Mouse (Mus musculus) urinary bladder, adult 18-20 months (tissue): Measurements from ENCODE around the gene Slc5a4b.

ENCODE experiments used
- DNase-seq, 2 experiments: peaks; one replicate each; pipeline ENCODE4 v3.0.0; 2022; ENCODE audit warnings: low spot score in 2 of 2, mixed read lengths in 2 of 2

The Slc5a4b gene

GRCm38 (mm10) chr10:76036962-76037361, 73.8 kb downstream of the Slc5a4b start:
- DNase-seq: no peak

GRCm38 (mm10) chr10:76035277-76035676, 75.5 kb downstream of the Slc5a4b start:
- no peak for DNase-seq

- DNase-seq: no peak
These were observed 76.7 kb downstream of the Slc5a4b start for GRCm38 (mm10) chr10:76034001-76034600.

GRCm38 (mm10) chr10:76033119-76033455, 77.7 kb downstream of the Slc5a4b start:
- DNase-seq: peak in 1 of 2 experiments; percentile 24

- DNase-seq: peak; percentile 88 to 91
These were observed 78.2 kb downstream of the Slc5a4b start, which contains the start of gene Zfp280b for GRCm38 (mm10) chr10:76032402-76033118. TSS of gene Zfp280b (plus strand) at chr10:76032650.

GRCm38 (mm10) chr10:76031511-76032401, 79.0 kb downstream of the Slc5a4b start:
- DNase-seq: no peak

- no peak for DNase-seq
These were observed 80.3 kb downstream of the Slc5a4b start for GRCm38 (mm10) chr10:76030496-76030895.

GRCm38 (mm10) chr10:76029276-76029675, 81.5 kb downstream of the Slc5a4b start:
- DNase-seq: no peak

- DNase-seq: no peak
These were observed 82.4 kb downstream of the Slc5a4b start for GRCm38 (mm10) chr10:76028396-76028795.

GRCm38 (mm10) chr10:76028016-76028366, 82.8 kb downstream of the Slc5a4b start:
- no peak for DNase-seq

- no peak for DNase-seq
These were observed 83.4 kb downstream of the Slc5a4b start for GRCm38 (mm10) chr10:76027127-76028015.

- DNase-seq: no peak
These were observed 85.1 kb downstream of the Slc5a4b start for GRCm38 (mm10) chr10:76025470-76026190.

GRCm38 (mm10) chr10:76023921-76024320, 86.8 kb downstream of the Slc5a4b start:
- DNase-seq: no peak

- no peak for DNase-seq
These were observed 89.0 kb downstream of the Slc5a4b start for GRCm38 (mm10) chr10:76021728-76022127.

- no peak for DNase-seq
These were observed 93.9 kb downstream of the Slc5a4b start for GRCm38 (mm10) chr10:76016886-76017285.

- no peak for DNase-seq
These were observed 97.8 kb downstream of the Slc5a4b start for GRCm38 (mm10) chr10:76012922-76013321.

GRCm38 (mm10) chr10:76009812-76010211, 100.9 kb downstream of the Slc5a4b start:
- no peak for DNase-seq
